Mouse (Mus musculus) neutrophil, adult 83 days (primary cell): ENCODE measurements around the gene Pfdn6. TPM values are rescaled to one million over a fixed set of nuclear protein-coding genes. Genes with fewer than 3 reads are reported as not detected.

Experiments
- total RNA-seq, 2 experiments: library from RNA; stranded (reverse); gene quantifications; one replicate each; pipeline ENCODE4 v1.2.4; 2023

Pfdn6 gene
- total RNA-seq: 10 to 100 TPM; 47.8 to 54.5 TPM

GRCm38 (mm10) chr17:33940206-33940805 is at the start of gene Pfdn6, which contains the start of gene Wdr46:
TSS of gene Pfdn6 (minus strand) at chr17:33940343.
TSS of gene Wdr46 (plus strand) at chr17:33940660.

GRCm38 (mm10) chr17:33955555-33956214 is 15.5 kb upstream of the Pfdn6 start, which contains the start of the genes Vps52 and Rps18:
TSS of gene Vps52 (plus strand) at chr17:33955812.
TSS of gene Rps18 (minus strand) at chr17:33956001.

GRCm38 (mm10) chr17:33951021-33951946 is 11.1 kb upstream of the Pfdn6 start, which contains the start of gene B3galt4:
TSS of gene B3galt4 (minus strand) at chr17:33951488.

GRCm38 (mm10) chr17:33929371-33930279 is 10.5 kb downstream of the Pfdn6 start, which contains the start of gene Rgl2:
TSS of gene Rgl2 (plus strand) at chr17:33929543.

GRCm38 (mm10) chr17:33915671-33916250 is 24.4 kb downstream of the Pfdn6 start, which contains the start of the genes Tapbp and Zbtb22:
TSS of gene Tapbp (plus strand) at chr17:33915899.
TSS of gene Zbtb22 (plus strand) at chr17:33915904.

GRCm38 (mm10) chr17:33909077-33909868 is 30.9 kb downstream of the Pfdn6 start, which contains the start of gene Daxx:
TSS of gene Daxx (plus strand) at chr17:33909414.

GRCm38 (mm10) chr17:33904835-33905234 is 35.3 kb downstream of the Pfdn6 start, which contains the start of gene Platr17:
TSS of gene Platr17 (plus strand) at chr17:33905135.

GRCm38 (mm10) chr17:33890533-33891059 is 49.5 kb downstream of the Pfdn6 start, which contains the start of gene Kifc1:
TSS of gene Kifc1 (minus strand) at chr17:33890661.

Other genes starting within 250 kb of the Pfdn6 start
- 10 to 100 TPM; 53.2 to 58.4 TPM for gene March2, start 221.7 kb downstream of the Pfdn6 start, total RNA-seq
- gene Rab11b, start 179.8 kb downstream of the Pfdn6 start, total RNA-seq: 100 to 1,000 TPM; 157 to 164 TPM
- gene Angptl4, start 158.5 kb downstream of the Pfdn6 start, total RNA-seq: 1 to 10 TPM; 1.9 to 2.0 TPM
- 1 to 10 TPM; 4.7 to 6.3 TPM for gene Kank3, start 129.8 kb downstream of the Pfdn6 start, total RNA-seq
- gene Rps28, start 115.8 kb downstream of the Pfdn6 start, total RNA-seq: 1,000 to 10,000 TPM; 1,192 to 1,292 TPM
- 100 to 1,000 TPM; 111 TPM for gene Ndufa7, start 115.8 kb downstream of the Pfdn6 start, total RNA-seq
- gene Cd320, start 97.3 kb downstream of the Pfdn6 start, total RNA-seq: 1 to 10 TPM; 1.4 to 1.6 TPM
- not detected for gene Gm7029, start 66.5 kb downstream of the Pfdn6 start, total RNA-seq
- 10 to 100 TPM; 43.5 to 51.2 TPM for gene Kifc1, start 49.7 kb downstream of the Pfdn6 start, total RNA-seq
- under 1 TPM in 1 of 2 experiments, not detected in 1; 0.75 TPM for gene Platr17, start 35.2 kb downstream of the Pfdn6 start, total RNA-seq
- gene Daxx, start 30.9 kb downstream of the Pfdn6 start, total RNA-seq: 10 to 100 TPM; 31.0 to 43.2 TPM
- 100 to 1,000 TPM; 223 to 251 TPM for gene Tapbp, start 24.4 kb downstream of the Pfdn6 start, total RNA-seq
- gene Zbtb22, start 24.4 kb downstream of the Pfdn6 start, total RNA-seq: 10 to 100 TPM; 33.5 to 33.8 TPM
- 100 to 1,000 TPM; 227 to 229 TPM for gene Rgl2, start 10.8 kb downstream of the Pfdn6 start, total RNA-seq
- gene Wdr46, start 317 bp upstream of the Pfdn6 start, total RNA-seq: 10 to 100 TPM; 21.7 to 22.4 TPM
- gene B3galt4, start 11.1 kb upstream of the Pfdn6 start, total RNA-seq: 10 to 100 TPM; 10.3 to 10.5 TPM
- 10 to 100 TPM; 54.0 to 58.9 TPM for gene Vps52, start 15.5 kb upstream of the Pfdn6 start, total RNA-seq
- 100 to 1,000 TPM; 476 to 509 TPM for gene Rps18, start 15.7 kb upstream of the Pfdn6 start, total RNA-seq
- gene H2-K1, start 60.0 kb upstream of the Pfdn6 start, total RNA-seq: 1,000 to 10,000 TPM; 1,097 to 1,101 TPM
- gene Ring1, start 84.3 kb upstream of the Pfdn6 start, total RNA-seq: 10 to 100 TPM in 1 of 2 experiments, 1 to 10 TPM in 1; 8.4 to 13.9 TPM
- 10 to 100 TPM; 59.9 to 61.3 TPM for gene H2-Ke6, start 87.7 kb upstream of the Pfdn6 start, total RNA-seq
- gene Slc39a7, start 91.3 kb upstream of the Pfdn6 start, total RNA-seq: 10 to 100 TPM; 60.8 to 68.3 TPM
- gene Rxrb, start 91.5 kb upstream of the Pfdn6 start, total RNA-seq: 10 to 100 TPM; 45.9 to 68.6 TPM
- gene Col11a2, start 99.1 kb upstream of the Pfdn6 start, total RNA-seq: 10 to 100 TPM; 16.6 to 17.7 TPM
- 1 to 10 TPM; 1.1 to 1.9 TPM for gene H2-Oa, start 152.0 kb upstream of the Pfdn6 start, total RNA-seq
- 10 to 100 TPM; 57.6 to 63.6 TPM for gene H2-DMa, start 179.2 kb upstream of the Pfdn6 start, total RNA-seq
- gene Brd2, start 182.3 kb upstream of the Pfdn6 start, total RNA-seq: 100 to 1,000 TPM; 215 to 218 TPM
- 10 to 100 TPM; 22.7 to 25.3 TPM for gene H2-DMb2, start 203.0 kb upstream of the Pfdn6 start, total RNA-seq
- gene H2-DMb1, start 212.7 kb upstream of the Pfdn6 start, total RNA-seq: 10 to 100 TPM; 33.3 to 51.5 TPM
- gene Tap1, start 247.2 kb upstream of the Pfdn6 start, total RNA-seq: 10 to 100 TPM; 47.4 to 56.7 TPM
- gene Psmb9, start 247.4 kb upstream of the Pfdn6 start, total RNA-seq: 10 to 100 TPM; 83.3 to 88.3 TPM